Mouse (Mus musculus): ENCODE data around the gene Stx6. TPM values are rescaled to one million over a fixed set of nuclear protein-coding genes. Genes with fewer than 3 reads are reported as not detected.
A peak's percentile ranks its signal among the peaks of the same experiment; 100 is the strongest.

Stx6 gene
- polyA plus RNA-seq, 1 experiment from 2014 or later, result 69.7 TPM

DNA sequence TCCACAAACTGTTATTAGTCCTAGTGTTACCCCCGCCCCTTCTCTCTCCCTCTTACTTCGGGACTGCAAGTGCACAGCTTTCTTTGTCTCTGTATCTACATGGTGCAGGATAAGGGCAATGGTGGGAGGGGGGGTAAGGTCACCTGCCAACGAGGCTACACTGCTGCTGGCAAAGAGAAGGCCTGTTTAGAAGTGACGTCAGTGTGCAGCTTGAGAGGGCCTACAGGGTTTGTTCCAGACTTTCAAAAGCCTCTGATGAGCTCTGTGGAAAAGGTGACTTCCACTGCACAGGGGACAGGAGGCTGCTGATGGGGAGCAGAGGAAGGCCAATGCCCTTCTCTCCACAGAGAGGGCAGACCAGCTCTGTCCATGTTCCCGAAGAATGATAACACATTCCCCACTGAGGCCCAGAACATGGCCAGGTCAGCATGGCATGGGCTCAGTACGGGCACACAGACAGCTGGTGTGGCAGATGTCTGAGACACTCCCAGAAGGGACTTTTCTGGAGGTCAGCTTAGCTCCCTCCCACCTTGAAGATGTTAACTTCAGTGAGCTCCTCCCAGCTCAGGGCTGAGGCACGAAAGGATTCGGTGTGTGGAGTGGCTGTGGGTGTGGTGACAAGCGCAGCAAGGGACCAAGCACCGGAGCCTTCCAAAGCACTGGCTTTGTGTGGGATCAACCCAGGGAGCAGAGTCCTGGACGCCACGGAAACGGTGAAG lies 78.0 kb downstream of the Stx6 start:
- H3K27ac ChIP-seq (replicated peaks; ENCODE audit: low read depth, low read length), result no peak overlapping the region
- peaks cover 11% of the 10 kb centered on the region; the same call in 1 of the 2 replicates for H3K36me3 ChIP-seq (ENCODE audit: control insufficient read depth, insufficient read depth, low read length)
- 63% methylated on average over 13 of the region's 13 CpGs for WGBS

GRCm38 (mm10) chr1:155237390-155237789 lies 78.9 kb downstream of the Stx6 start:
- Histone ChIP-seq H3K4me1 (ENCODE audit: control insufficient read depth, insufficient read depth, low read length) (peaks cover 45% of the 10 kb centered on the region), H3K27ac (replicated peaks; ENCODE audit: low read depth, low read length) (no peak overlapping the region), H3K27me3 (replicated peaks; ENCODE audit: control insufficient read depth, insufficient read depth, low read length) (no peaks in the 10 kb centered on the region), H3K36me3 (ENCODE audit: control insufficient read depth, insufficient read depth, low read length) (peaks cover 18% of the 10 kb centered on the region; the same call in 1 of the 2 replicates), H3K4me3 (ENCODE audit: low read depth, low read length) (no peak overlapping the region), H3K9me3 (ENCODE audit: control insufficient read depth, low read length) (no peaks in the 10 kb centered on the region), H3K4me2 (ENCODE audit: low read depth, low read length) (no peak overlapping the region), H3K9ac (ENCODE audit: low read depth, low read length) (no peak overlapping the region; the same call in 1 of the 2 replicates)
- no peak for ATAC-seq (ENCODE audit: low read depth)
- WGBS, result 55% methylated on average over 11 of the region's 11 CpGs
- peak; percentile 78 for DNase-seq (ENCODE audit: low spot score)

More for the DNA sequence above, 78.0 kb downstream of the Stx6 start:
- Histone ChIP-seq H3K9me3 (ENCODE audit: control insufficient read depth, low read length) (no peaks in the 10 kb centered on the region), H3K4me2 (ENCODE audit: low read depth, low read length) (no peak overlapping the region), H3K9ac (ENCODE audit: low read depth, low read length) (no peak overlapping the region), H3K4me3 (ENCODE audit: low read depth, low read length) (no peak overlapping the region), H3K4me1 (ENCODE audit: control insufficient read depth, insufficient read depth, low read length) (peaks cover 49% of the 10 kb centered on the region), H3K27me3 (replicated peaks; ENCODE audit: control insufficient read depth, insufficient read depth, low read length) (no peaks in the 10 kb centered on the region)
- peak; percentile 3 for DNase-seq (ENCODE audit: low spot score)
- no peak for ATAC-seq (ENCODE audit: low read depth)

GRCm38 (mm10) chr1:155238126-155238525 lies 79.6 kb downstream of the Stx6 start:
- no peaks in the 10 kb centered on the region for H3K9me3 ChIP-seq (ENCODE audit: control insufficient read depth, low read length)
- no peak overlapping the region for H3K27ac ChIP-seq (replicated peaks; ENCODE audit: low read depth, low read length)
- H3K9ac ChIP-seq (ENCODE audit: low read depth, low read length), result no peak overlapping the region
- no peak for ATAC-seq (ENCODE audit: low read depth)
- WGBS, result 78% methylated on average over 5 of the region's 5 CpGs
- DNase-seq (ENCODE audit: low spot score), result no peak
- H3K36me3 ChIP-seq (ENCODE audit: control insufficient read depth, insufficient read depth, low read length), result peaks cover 18% of the 10 kb centered on the region; the same call in 1 of the 2 replicates
- H3K4me1 ChIP-seq (ENCODE audit: control insufficient read depth, insufficient read depth, low read length), result peaks cover 38% of the 10 kb centered on the region
- H3K4me2 ChIP-seq (ENCODE audit: low read depth, low read length), result no peak overlapping the region
- no peak overlapping the region for H3K4me3 ChIP-seq (ENCODE audit: low read depth, low read length)
- H3K27me3 ChIP-seq (replicated peaks; ENCODE audit: control insufficient read depth, insufficient read depth, low read length), result no peaks in the 10 kb centered on the region

- Histone ChIP-seq H3K4me2 (ENCODE audit: low read depth, low read length) (no peak overlapping the region), H3K27ac (replicated peaks; ENCODE audit: low read depth, low read length) (no peak overlapping the region), H3K9ac (ENCODE audit: low read depth, low read length) (0 out of 2 replicates have a peak overlapping the region, but pooled peaks have one; percentile 19), H3K36me3 (ENCODE audit: control insufficient read depth, insufficient read depth, low read length) (peaks cover 18% of the 10 kb centered on the region; the same call in 1 of the 2 replicates), H3K9me3 (ENCODE audit: control insufficient read depth, low read length) (no peaks in the 10 kb centered on the region), H3K4me3 (ENCODE audit: low read depth, low read length) (no peak overlapping the region), H3K27me3 (replicated peaks; ENCODE audit: control insufficient read depth, insufficient read depth, low read length) (no peaks in the 10 kb centered on the region), H3K4me1 (ENCODE audit: control insufficient read depth, insufficient read depth, low read length) (peaks cover 28% of the 10 kb centered on the region)
- ATAC-seq (ENCODE audit: low read depth) (no peak), DNase-seq (ENCODE audit: low spot score) (peak; percentile 50)
- 68% methylated on average over 4 of the region's 4 CpGs for WGBS
Observed at GRCm38 (mm10) chr1:155239169-155239568, 80.7 kb downstream of the Stx6 start.

GRCm38 (mm10) chr1:155239962-155240717 lies 81.6 kb downstream of the Stx6 start:
- Histone ChIP-seq H3K27ac (replicated peaks; ENCODE audit: low read depth, low read length) (no peak overlapping the region), H3K4me3 (ENCODE audit: low read depth, low read length) (no peak overlapping the region), H3K36me3 (ENCODE audit: control insufficient read depth, insufficient read depth, low read length) (peaks cover 18% of the 10 kb centered on the region; the same call in 1 of the 2 replicates), H3K9ac (ENCODE audit: low read depth, low read length) (no peak overlapping the region), H3K4me1 (ENCODE audit: control insufficient read depth, insufficient read depth, low read length) (peaks cover 21% of the 10 kb centered on the region), H3K27me3 (replicated peaks; ENCODE audit: control insufficient read depth, insufficient read depth, low read length) (no peaks in the 10 kb centered on the region), H3K9me3 (ENCODE audit: control insufficient read depth, low read length) (no peaks in the 10 kb centered on the region), H3K4me2 (ENCODE audit: low read depth, low read length) (no peak overlapping the region)
- no peak for DNase-seq (ENCODE audit: low spot score)
- ATAC-seq (ENCODE audit: low read depth), result no peak
- 77% methylated on average over 6 of the region's 6 CpGs for WGBS

GRCm38 (mm10) chr1:155241701-155242487 lies 83.4 kb downstream of the Stx6 start:
- Histone ChIP-seq H3K4me3 (ENCODE audit: low read depth, low read length) (no peak overlapping the region), H3K9ac (ENCODE audit: low read depth, low read length) (no peak overlapping the region), H3K27ac (replicated peaks; ENCODE audit: low read depth, low read length) (no peak overlapping the region), H3K4me2 (ENCODE audit: low read depth, low read length) (no peak overlapping the region), H3K36me3 (ENCODE audit: control insufficient read depth, insufficient read depth, low read length) (peaks cover 18% of the 10 kb centered on the region; the same call in 1 of the 2 replicates), H3K9me3 (ENCODE audit: control insufficient read depth, low read length) (no peaks in the 10 kb centered on the region), H3K27me3 (replicated peaks; ENCODE audit: control insufficient read depth, insufficient read depth, low read length) (no peaks in the 10 kb centered on the region), H3K4me1 (ENCODE audit: control insufficient read depth, insufficient read depth, low read length) (peaks cover 8% of the 10 kb centered on the region; the same call in 1 of the 2 replicates)
- ATAC-seq (ENCODE audit: low read depth) (no peak), DNase-seq (ENCODE audit: low spot score) (no peak)
- 71% methylated on average over 11 of the region's 12 CpGs for WGBS

- no peak for ATAC-seq (ENCODE audit: low read depth)
- no peak overlapping the region for H3K4me2 ChIP-seq (ENCODE audit: low read depth, low read length)
- H3K4me3 ChIP-seq (ENCODE audit: low read depth, low read length), result no peak overlapping the region
- no peaks in the 10 kb centered on the region for H3K27me3 ChIP-seq (replicated peaks; ENCODE audit: control insufficient read depth, insufficient read depth, low read length)
- peaks cover 5% of the 10 kb centered on the region; the same call in 1 of the 2 replicates for H3K4me1 ChIP-seq (ENCODE audit: control insufficient read depth, insufficient read depth, low read length)
- no peak for DNase-seq (ENCODE audit: low spot score)
- WGBS, result 80% methylated on average over 1 of the region's 1 CpGs
- peaks cover 18% of the 10 kb centered on the region; the same call in 1 of the 2 replicates for H3K36me3 ChIP-seq (ENCODE audit: control insufficient read depth, insufficient read depth, low read length)
- H3K9me3 ChIP-seq (ENCODE audit: control insufficient read depth, low read length), result no peaks in the 10 kb centered on the region
- H3K27ac ChIP-seq (replicated peaks; ENCODE audit: low read depth, low read length), result no peak overlapping the region
- H3K9ac ChIP-seq (ENCODE audit: low read depth, low read length), result no peak overlapping the region
Observed at GRCm38 (mm10) chr1:155242488-155242745, 83.9 kb downstream of the Stx6 start.

All from embryonic facial prominence, embryonic 14.5 days (tissue).